Mouse (Mus musculus) limb, embryonic 10.5 days (tissue): ENCODE measurements at regions not wholly inside any gene's neighbourhood (a gene's known extent, or its start where the extent isn't known, plus 50 kb on each side); places are given as distances from the start of the nearest gene placed in this dataset.
"Not testable (repeated sequence)": the region's sequence is repeated elsewhere in the genome, so short reads cannot be mapped to it uniquely, and the experiment has no call there.

Source experiments
- DNase-seq: peaks from one replicate; pipeline ENCODE4 v3.0.0-alpha.2; 2017; ENCODE audit warnings: low spot score
- H3K27ac ChIP-seq: fragments of 300-500 bp; sonication (generic); 2 replicates; pipeline ENCODE4 v1.5.1; 2016; ENCODE audit warnings: mild to moderate bottlenecking
- H3K27me3 ChIP-seq: fragments of 300-500 bp; sonication (generic); 2 replicates; pipeline ENCODE4 v1.6.1; 2016; ENCODE audit warnings: low read depth, mild to moderate bottlenecking; ENCODE audit not compliant: poor library complexity, severe bottlenecking
- H3K36me3 ChIP-seq: fragments of 300-500 bp; sonication (generic); 2 replicates; pipeline ENCODE4 v1.6.1; 2016; ENCODE audit warnings: mild to moderate bottlenecking, moderate library complexity
- H3K4me1 ChIP-seq: fragments of 300-500 bp; sonication (generic); 2 replicates; pipeline ENCODE4 v1.6.1; 2016
- H3K4me3 ChIP-seq: fragments of 300-500 bp; sonication (generic); 2 replicates; pipeline ENCODE4 v1.5.1; 2016; ENCODE audit warnings: mild to moderate bottlenecking, moderate library complexity
- H3K9me3 ChIP-seq: fragments of 300-500 bp; sonication (generic); replicated peaks from 2 replicates; pipeline ENCODE4 v1.6.1; 2016; ENCODE audit warnings: mild to moderate bottlenecking
- WGBS: fragments of 180-500 bp; shearing (Covaris S2); methylation state at CpG from one replicate; pipeline ENCODE4 v1.1.7; 2016; 5-methylcytosine and 5-hydroxymethylcytosine counted together

DNA sequence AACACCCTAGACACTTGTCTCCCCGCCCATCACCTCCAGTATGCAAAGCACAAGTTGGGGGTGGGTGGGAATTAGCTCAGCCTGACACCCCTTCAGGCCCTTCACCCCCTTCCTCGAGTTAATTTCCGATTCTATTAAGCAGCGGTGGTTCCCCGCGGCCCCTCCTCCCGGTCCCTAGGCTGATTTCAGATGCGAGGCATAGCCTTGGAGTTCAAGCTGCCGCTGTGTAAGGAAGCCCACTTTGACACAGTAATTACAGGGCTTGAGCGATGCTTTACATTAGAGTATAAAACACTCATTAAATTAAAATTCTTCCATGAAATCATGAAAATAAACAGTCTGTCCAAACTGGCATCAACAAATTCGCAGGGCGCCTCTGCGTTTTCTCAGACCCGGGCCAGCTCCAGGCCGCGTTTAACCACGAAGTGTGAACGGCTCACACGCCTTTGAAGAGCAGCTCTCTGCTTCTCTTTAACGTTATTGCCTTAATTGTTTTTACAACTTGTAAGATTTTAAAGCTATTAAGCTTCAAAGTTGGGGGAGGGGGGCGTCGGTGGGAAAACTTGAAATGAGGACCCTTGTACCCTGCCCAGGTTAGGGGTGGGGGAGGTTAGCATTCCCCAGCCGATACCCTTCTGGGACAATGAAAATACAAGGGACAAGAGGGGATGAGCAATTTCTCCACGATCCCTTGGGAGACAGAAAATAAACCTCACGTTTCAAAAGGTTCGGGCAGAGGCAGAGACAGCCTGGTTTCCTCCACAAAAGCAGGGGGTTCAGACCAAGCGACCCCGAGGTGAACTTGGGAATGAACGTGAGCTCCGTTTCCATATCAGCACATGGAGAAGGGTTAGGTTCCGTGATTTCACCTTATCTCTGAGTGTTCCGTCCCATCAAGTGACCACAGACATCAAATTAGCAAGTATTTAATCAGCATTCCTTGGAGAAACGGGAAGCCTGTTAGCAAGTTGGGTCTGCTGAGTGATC lies 114.4 kb downstream of the Dicer1 start:
- H3K4me3 ChIP-seq = peak overlapping the region; percentile 31
- H3K27me3 ChIP-seq = peaks cover 59% of the 10 kb centered on the region
- 3% methylated on average over 33 of the region's 33 CpGs for WGBS
- H3K36me3 ChIP-seq = no peaks in the 10 kb centered on the region
- H3K27ac ChIP-seq = peak overlapping the region; percentile 75
- peak; percentile 71 for DNase-seq
- peaks cover 55% of the 10 kb centered on the region for H3K4me1 ChIP-seq
- no peaks in the 10 kb centered on the region for H3K9me3 ChIP-seq

- peak overlapping the region; percentile 25; the same call in 1 of the 2 replicates for H3K4me3 ChIP-seq
- H3K36me3 ChIP-seq = no peaks in the 10 kb centered on the region
- DNase-seq = peak; percentile 54
- no peaks in the 10 kb centered on the region for H3K9me3 ChIP-seq
- peaks cover 55% of the 10 kb centered on the region for H3K4me1 ChIP-seq
- H3K27me3 ChIP-seq = peaks cover 51% of the 10 kb centered on the region
- WGBS = 42% methylated on average over 12 of the region's 12 CpGs
- H3K27ac ChIP-seq = peak overlapping the region; percentile 64; the same call in 1 of the 2 replicates
Measured at GRCm38 (mm10) chr12:104636474-104636873, 115.3 kb downstream of the Dicer1 start.

- H3K27me3 ChIP-seq = peaks cover 50% of the 10 kb centered on the region
- WGBS = 32% methylated on average over 10 of the region's 10 CpGs
- H3K36me3 ChIP-seq = no peaks in the 10 kb centered on the region
- peak overlapping the region; percentile 16; the same call in 1 of the 2 replicates for H3K4me3 ChIP-seq
- peak overlapping the region; percentile 84 for H3K27ac ChIP-seq
- DNase-seq = peak; percentile 62
- no peaks in the 10 kb centered on the region for H3K9me3 ChIP-seq
- H3K4me1 ChIP-seq = peaks cover 55% of the 10 kb centered on the region
Measured at GRCm38 (mm10) chr12:104634818-104635217, 116.9 kb downstream of the Dicer1 start.

DNA sequence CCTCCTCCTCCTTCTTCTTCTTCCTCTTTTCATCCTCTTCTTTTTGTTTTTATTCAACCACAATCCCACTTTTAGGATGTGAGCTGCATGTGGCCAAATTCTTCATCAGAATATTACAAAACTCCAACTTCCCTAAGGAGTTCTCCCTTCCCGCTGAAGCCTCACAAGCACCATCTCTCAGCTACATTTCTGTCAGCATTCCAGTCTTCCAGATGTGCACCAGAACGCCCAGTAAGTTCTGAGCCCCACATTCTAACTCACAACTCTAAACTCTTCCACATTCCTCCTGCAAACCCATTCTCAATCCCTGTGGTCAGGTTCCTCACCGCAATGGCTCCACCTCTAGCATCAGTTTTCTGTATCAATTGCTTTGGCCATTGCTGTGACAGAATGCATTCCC lies 121.2 kb downstream of the Dicer1 start:
- WGBS = 88% methylated on average over 3 of the region's 3 CpGs
- peaks cover 30% of the 10 kb centered on the region for H3K4me1 ChIP-seq
- no peaks in the 10 kb centered on the region for H3K9me3 ChIP-seq
- no peak for DNase-seq
- H3K27ac ChIP-seq = no peak overlapping the region
- peaks cover 28% of the 10 kb centered on the region for H3K27me3 ChIP-seq
- no peaks in the 10 kb centered on the region for H3K36me3 ChIP-seq
- H3K4me3 ChIP-seq = no peak overlapping the region

DNA sequence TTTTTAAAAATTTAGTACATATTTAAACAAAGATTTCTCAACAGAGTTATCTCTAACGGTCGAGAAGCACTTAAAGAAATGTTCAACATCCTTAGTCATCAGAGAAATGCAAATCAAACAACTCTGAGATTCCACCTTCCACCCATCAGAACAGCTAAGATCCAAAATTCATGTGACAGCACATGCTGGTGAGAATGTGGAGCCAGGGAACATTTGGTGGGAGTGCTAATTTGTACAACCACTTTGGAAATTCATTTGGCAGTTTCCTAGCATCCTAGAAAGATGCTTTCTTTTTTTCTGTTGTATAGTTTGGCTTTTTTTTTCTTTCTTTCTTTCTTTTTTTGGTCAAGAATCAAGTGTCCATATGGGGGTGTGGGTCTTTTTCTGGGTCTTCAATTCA lies 122.3 kb downstream of the Dicer1 start:
- peaks cover 35% of the 10 kb centered on the region for H3K27me3 ChIP-seq
- H3K9me3 ChIP-seq = no peaks in the 10 kb centered on the region
- no peak overlapping the region for H3K4me3 ChIP-seq
- H3K4me1 ChIP-seq = peaks cover 29% of the 10 kb centered on the region
- H3K36me3 ChIP-seq = no peaks in the 10 kb centered on the region
- H3K27ac ChIP-seq = no peak overlapping the region
- 95% methylated on average over 2 of the region's 2 CpGs for WGBS
- no peak for DNase-seq

- Histone ChIP-seq H3K4me1 (peaks cover 36% of the 10 kb centered on the region), H3K9me3 (no peaks in the 10 kb centered on the region), H3K27me3 (peaks cover 41% of the 10 kb centered on the region), H3K27ac (peak overlapping the region; percentile 28; the same call in 1 of the 2 replicates), H3K36me3 (no peaks in the 10 kb centered on the region), H3K4me3 (no peak overlapping the region)
- WGBS = 90% methylated on average over 5 of the region's 5 CpGs
- no peak for DNase-seq
Measured at GRCm38 (mm10) chr12:104626054-104626453, 125.7 kb downstream of the Dicer1 start.

DNA sequence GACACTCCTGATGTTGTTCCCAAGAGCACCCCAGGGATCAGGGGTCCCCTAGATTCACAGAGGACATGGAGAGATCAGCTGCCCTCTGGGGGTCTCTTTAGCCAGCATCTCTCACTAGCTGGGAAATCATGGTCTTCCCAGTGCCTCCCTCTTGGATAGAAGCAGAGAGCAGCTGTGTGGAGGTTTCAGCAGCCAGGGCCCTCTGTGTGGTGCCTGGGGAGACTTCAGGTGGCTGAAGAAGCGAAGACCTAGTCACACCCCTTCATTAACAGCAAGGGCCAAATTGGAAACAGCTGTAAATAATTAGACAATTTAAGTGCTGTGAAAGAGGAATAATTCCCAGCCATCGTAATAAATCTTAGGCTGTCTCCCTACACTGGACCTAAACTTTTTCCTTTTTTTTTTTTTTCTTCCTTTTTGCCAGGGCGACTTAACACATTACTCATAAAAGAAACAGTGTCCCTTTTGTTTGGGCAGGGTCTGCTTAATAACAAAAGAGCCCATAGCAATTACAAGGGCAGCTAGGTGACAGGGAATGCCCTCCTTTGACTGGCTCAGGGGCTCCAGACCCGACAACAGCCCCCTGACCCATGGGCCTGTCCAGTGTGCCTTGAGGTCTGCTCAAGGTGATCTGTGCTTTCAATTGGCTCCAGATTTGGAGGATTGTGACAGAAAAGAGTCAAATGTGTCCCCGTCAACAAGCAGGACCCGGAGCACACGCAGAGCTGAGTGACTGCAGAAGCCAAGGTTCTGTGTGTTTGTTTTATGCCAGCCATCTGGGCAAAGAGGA lies 127.7 kb downstream of the Dicer1 start:
- no peaks in the 10 kb centered on the region for H3K36me3 ChIP-seq
- peak overlapping the region; percentile 80 for H3K27ac ChIP-seq
- 19% methylated on average over 7 of the region's 7 CpGs for WGBS

GRCm38 (mm10) chr12:104617111-104617725 lies 134.5 kb downstream of the Dicer1 start:
- 11% methylated on average over 17 of the region's 17 CpGs for WGBS
- DNase-seq = peak; percentile 82

More for the DNA sequence above, 127.7 kb downstream of the Dicer1 start:
- peaks cover 32% of the 10 kb centered on the region for H3K27me3 ChIP-seq
- H3K4me3 ChIP-seq = peak overlapping the region; percentile 4; the same call in 1 of the 2 replicates
- peaks cover 36% of the 10 kb centered on the region for H3K4me1 ChIP-seq
- DNase-seq = peak; percentile 59
- no peaks in the 10 kb centered on the region for H3K9me3 ChIP-seq

DNA sequence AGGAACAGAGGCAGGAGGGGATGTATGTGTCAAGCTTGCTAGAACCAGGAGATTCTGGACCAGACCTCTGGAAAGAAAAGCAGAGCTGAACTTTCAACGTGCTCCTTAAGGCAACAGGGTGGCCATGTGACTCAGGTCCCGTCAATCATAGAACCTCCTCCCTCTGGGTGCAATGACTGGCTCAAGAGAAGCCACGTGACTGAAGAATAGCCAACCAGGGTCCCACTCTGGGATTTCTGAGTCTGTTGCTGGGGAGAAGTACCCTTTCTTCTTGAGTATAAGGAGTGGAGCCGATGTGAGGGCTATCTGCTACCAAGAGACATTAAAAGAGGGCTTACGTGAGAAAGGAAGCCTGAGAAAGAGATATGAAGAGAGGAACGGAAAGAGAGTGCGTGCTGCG lies 137.5 kb downstream of the Dicer1 start:
- Histone ChIP-seq H3K4me1 (peaks cover 34% of the 10 kb centered on the region), H3K27me3 (0 out of 2 replicates have a peak, but pooled peaks cover 5% of the 10 kb centered on the region), H3K9me3 (no peaks in the 10 kb centered on the region), H3K27ac (peak overlapping the region; percentile 10; the same call in 1 of the 2 replicates), H3K36me3 (no peaks in the 10 kb centered on the region), H3K4me3 (no peak overlapping the region; the same call in 1 of the 2 replicates)
- DNase-seq = peak; percentile 30
- 69% methylated on average over 8 of the region's 8 CpGs for WGBS

More at GRCm38 (mm10) chr12:104617111-104617725, 134.5 kb downstream of the Dicer1 start:
- Histone ChIP-seq H3K27ac (peak overlapping the region; percentile 64; the same call in 1 of the 2 replicates), H3K36me3 (no peaks in the 10 kb centered on the region), H3K27me3 (peaks cover 14% of the 10 kb centered on the region; the same call in 1 of the 2 replicates), H3K4me3 (peak overlapping the region; percentile 33), H3K9me3 (no peaks in the 10 kb centered on the region), H3K4me1 (peaks cover 18% of the 10 kb centered on the region)

DNA sequence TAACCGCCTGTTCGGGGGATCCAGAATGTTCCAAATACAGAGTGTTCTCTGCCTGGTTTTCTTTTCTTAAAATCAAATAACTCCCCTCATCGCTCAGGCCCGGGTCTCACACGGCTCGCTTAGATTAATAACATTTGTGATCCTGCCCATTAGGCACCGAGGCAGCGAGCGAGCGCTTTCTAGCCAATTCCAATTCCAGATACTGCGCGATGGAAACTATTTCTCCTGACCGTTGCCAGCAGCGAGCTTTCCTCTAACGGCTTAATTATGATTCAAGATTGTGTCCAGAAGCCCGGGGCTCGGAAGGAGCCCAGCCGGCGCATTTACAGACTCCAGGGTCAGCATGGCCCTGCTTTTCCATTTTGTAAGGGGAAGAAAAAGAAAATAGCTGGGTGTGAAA lies 136.6 kb upstream of the Gsc start:
- Histone ChIP-seq H3K27me3 (peaks cover 8% of the 10 kb centered on the region), H3K4me1 (peaks cover 39% of the 10 kb centered on the region), H3K27ac (peak overlapping the region; percentile 70), H3K9me3 (no peaks in the 10 kb centered on the region), H3K4me3 (no peak overlapping the region), H3K36me3 (no peaks in the 10 kb centered on the region)
- no peak for DNase-seq
- WGBS = 68% methylated on average over 19 of the region's 19 CpGs

DNA sequence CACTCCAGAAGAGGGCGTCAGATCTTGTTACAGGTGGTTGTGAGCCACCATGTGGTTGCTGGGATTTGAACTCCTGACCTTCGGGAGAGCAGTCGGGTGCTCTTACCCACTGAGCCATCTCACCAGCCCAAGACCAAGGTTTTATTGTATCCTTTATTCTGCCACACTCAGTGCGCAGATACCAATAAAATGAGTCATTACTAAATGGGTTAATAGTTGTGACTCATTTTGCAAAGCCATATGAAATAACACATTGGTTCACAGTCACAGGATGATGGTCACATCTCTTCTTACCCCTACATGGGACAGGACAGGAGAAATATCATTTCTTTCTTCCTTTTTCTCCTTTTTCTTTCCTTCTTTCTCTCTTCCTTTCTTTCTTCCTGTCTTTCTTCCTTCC lies 135.8 kb upstream of the Gsc start:
- not testable (repeated sequence) for H3K27ac ChIP-seq, H3K4me3 ChIP-seq, H3K36me3 ChIP-seq, H3K9me3 ChIP-seq, DNase-seq, H3K27me3 ChIP-seq
- WGBS = 87% methylated on average over 4 of the region's 4 CpGs
- peaks cover 41% of the 10 kb centered on the region for H3K4me1 ChIP-seq

DNA sequence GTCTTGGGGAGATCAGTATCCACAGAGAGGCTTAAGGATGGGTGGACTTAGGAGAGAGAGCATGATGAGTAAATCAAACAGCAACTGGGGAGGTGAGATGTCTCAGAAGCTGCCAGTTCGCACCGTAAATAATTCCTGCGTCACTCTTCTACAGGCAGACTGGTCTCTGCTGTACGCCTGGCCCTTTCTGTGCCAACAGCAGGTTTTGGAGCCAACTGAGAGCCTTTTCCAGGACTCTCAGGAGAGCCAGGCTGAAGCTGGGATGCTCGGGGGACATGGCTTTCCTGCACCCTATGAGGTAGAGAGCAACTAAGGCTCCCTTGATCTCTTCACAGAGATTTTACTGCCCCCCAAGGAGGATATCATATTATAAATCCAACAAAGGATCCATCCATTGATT lies 134.3 kb upstream of the Gsc start:
- H3K4me3 ChIP-seq = no peak overlapping the region
- DNase-seq = no peak
- 77% methylated on average over 5 of the region's 5 CpGs for WGBS
- H3K36me3 ChIP-seq = no peaks in the 10 kb centered on the region
- peaks cover 13% of the 10 kb centered on the region for H3K27me3 ChIP-seq
- H3K27ac ChIP-seq = peak overlapping the region; percentile 47; the same call in 1 of the 2 replicates
- peaks cover 42% of the 10 kb centered on the region for H3K4me1 ChIP-seq
- no peaks in the 10 kb centered on the region; the same call in 1 of the 2 replicates for H3K9me3 ChIP-seq
